Mouse (Mus musculus) stomach, embryonic 14.5 days (tissue): Measurements from ENCODE around the gene Galntl6. TPM values are rescaled to one million over a fixed set of nuclear protein-coding genes. Genes with fewer than 3 reads are reported as not detected.
A peak's percentile ranks its signal among the peaks of the same experiment; 100 is the strongest.
"Not testable (repeated sequence)": the region's sequence is repeated elsewhere in the genome, so short reads cannot be mapped to it uniquely, and the experiment has no call there.

Experiments
- ATAC-seq: fragments of 200-750 bp; cut with Nextera tagmentation; 2 replicates; pipeline ENCODE4 v1.8.0; 2017; ENCODE audit warnings: low read depth, moderate TSS enrichment; ENCODE audit not compliant: insufficient number of reproducible peaks, insufficient read depth, low FRiP score
- H3K27ac ChIP-seq: fragments of 300-500 bp; sonication (generic); 2 replicates; pipeline ENCODE4 v1.5.1; 2014; ENCODE audit warnings: mild to moderate bottlenecking, low read length, moderate library complexity, mixed read lengths
- H3K27me3 ChIP-seq: fragments of 300-500 bp; sonication (generic); 2 replicates; pipeline ENCODE4 v1.6.1; 2014; ENCODE audit warnings: low read length, control low read depth, mixed read lengths; ENCODE audit not compliant: control insufficient read depth, insufficient read depth
- H3K36me3 ChIP-seq: fragments of 300-500 bp; sonication (generic); 2 replicates; pipeline ENCODE4 v1.6.1; 2014; ENCODE audit warnings: mild to moderate bottlenecking, control low read depth, low read length, moderate library complexity, mixed read lengths; ENCODE audit not compliant: control insufficient read depth, insufficient read depth
- H3K4me1 ChIP-seq: fragments of 300-500 bp; sonication (generic); 2 replicates; pipeline ENCODE4 v1.6.1; 2014; ENCODE audit warnings: low read length, control low read depth, mixed read lengths; ENCODE audit not compliant: control insufficient read depth, insufficient read depth
- H3K4me2 ChIP-seq: fragments of 300-500 bp; sonication (generic); replicated peaks from 2 replicates; pipeline ENCODE4 v1.6.1; 2014; ENCODE audit warnings: low read depth, low read length, control low read depth
- H3K4me3 ChIP-seq: fragments of 300-500 bp; sonication (generic); 2 replicates; pipeline ENCODE4 v1.5.1; 2014; ENCODE audit warnings: low read depth, low read length, control low read depth
- H3K9ac ChIP-seq: fragments of 300-500 bp; sonication (generic); replicated peaks from 2 replicates; pipeline ENCODE4 v1.6.1; 2014; ENCODE audit warnings: low read depth, mild to moderate bottlenecking, control low read depth, low read length, moderate library complexity, mixed read lengths
- H3K9me3 ChIP-seq: fragments of 300-500 bp; sonication (generic); 2 replicates; pipeline ENCODE4 v1.6.1; 2016; ENCODE audit warnings: low read depth, low read length, control low read depth; ENCODE audit not compliant: control insufficient read depth
- WGBS: fragments of 180-500 bp; shearing (Covaris S2); extraction: QIAGEN DNeasy Blood & Tissue Kit; methylation state at CpG from one replicate; pipeline ENCODE4 v1.1.7; 2014; 5-methylcytosine and 5-hydroxymethylcytosine counted together
- polyA plus RNA-seq: library from polyadenylated mRNA; unstranded; fragments of >200 nt; fragmentation: Nextera tagmentation; extraction: Ambion mirVana; gene quantifications from 2 replicates; pipeline ENCODE4 v1.2.1, GENCODE M21; 2014

Gene Galntl6
- polyA plus RNA-seq, 1 experiment from 2014 or later: 1.6 TPM

GRCm38 (mm10) chr8:57766471-57767065 is 1145.9 kb downstream of the Galntl6 start:
- no peak overlapping the region for H3K4me3 ChIP-seq
- 43% methylated on average over 10 of the region's 10 CpGs for WGBS
- no peaks in the 10 kb centered on the region for H3K27me3 ChIP-seq
- H3K36me3 ChIP-seq: no peaks in the 10 kb centered on the region
- no peaks in the 10 kb centered on the region for H3K9me3 ChIP-seq
- H3K4me2 ChIP-seq: 0 out of 2 replicates have a peak overlapping the region, but pooled peaks have one; percentile 17
- H3K9ac ChIP-seq: no peak overlapping the region
- H3K27ac ChIP-seq: no peak overlapping the region
- ATAC-seq: no peak
- H3K4me1 ChIP-seq: no peaks in the 10 kb centered on the region

DNA sequence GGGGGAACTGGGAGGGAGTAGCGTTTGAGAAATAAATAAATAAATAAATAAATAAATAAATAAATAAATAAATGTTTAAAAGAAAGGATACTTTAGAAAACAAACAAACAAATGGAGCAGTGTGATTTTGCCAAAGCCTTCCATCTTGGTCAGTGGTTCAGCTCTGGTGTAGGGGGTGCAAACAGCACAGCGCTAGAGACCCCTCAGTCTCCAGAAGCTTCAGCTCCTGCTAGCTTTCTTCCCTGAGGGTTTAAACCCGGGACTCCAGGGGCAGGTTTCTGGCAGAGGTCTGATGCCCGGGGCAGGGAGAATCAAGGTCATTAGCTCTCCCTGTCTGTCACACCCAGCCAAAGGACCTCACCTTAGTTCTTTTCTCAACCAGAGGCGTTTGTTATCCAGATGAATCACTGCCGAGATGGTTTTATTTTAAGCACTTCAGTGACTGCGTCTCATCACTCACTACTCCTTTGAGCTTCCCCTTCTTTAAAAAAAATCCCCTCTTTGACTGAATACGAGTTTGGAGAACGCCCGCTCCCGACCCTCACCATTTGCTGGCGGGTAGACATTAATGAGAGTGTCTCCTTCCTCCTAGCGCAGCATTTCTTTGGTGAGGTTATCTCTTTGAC is 1146.6 kb downstream of the Galntl6 start:
- Histone ChIP-seq H3K9ac (no peak overlapping the region), H3K27ac (no peak overlapping the region), H3K9me3 (no peaks in the 10 kb centered on the region), H3K4me1 (no peaks in the 10 kb centered on the region), H3K4me3 (no peak overlapping the region), H3K36me3 (no peaks in the 10 kb centered on the region), H3K4me2 (0 out of 2 replicates have a peak overlapping the region, but pooled peaks have one; percentile 17), H3K27me3 (no peaks in the 10 kb centered on the region)
- 20% methylated on average over 13 of the region's 13 CpGs for WGBS
- no peak for ATAC-seq

- no peaks in the 10 kb centered on the region for H3K4me1 ChIP-seq
- no peak overlapping the region for H3K9ac ChIP-seq
- H3K4me2 ChIP-seq: no peak overlapping the region
- H3K9me3 ChIP-seq: no peaks in the 10 kb centered on the region
- H3K27me3 ChIP-seq: no peaks in the 10 kb centered on the region
- 90% methylated on average over 4 of the region's 4 CpGs for WGBS
- H3K27ac ChIP-seq: no peak overlapping the region
- no peak overlapping the region for H3K4me3 ChIP-seq
- H3K36me3 ChIP-seq: no peaks in the 10 kb centered on the region
- ATAC-seq: no peak
These were observed 1147.2 kb downstream of the Galntl6 start for GRCm38 (mm10) chr8:57765192-57765591.

DNA sequence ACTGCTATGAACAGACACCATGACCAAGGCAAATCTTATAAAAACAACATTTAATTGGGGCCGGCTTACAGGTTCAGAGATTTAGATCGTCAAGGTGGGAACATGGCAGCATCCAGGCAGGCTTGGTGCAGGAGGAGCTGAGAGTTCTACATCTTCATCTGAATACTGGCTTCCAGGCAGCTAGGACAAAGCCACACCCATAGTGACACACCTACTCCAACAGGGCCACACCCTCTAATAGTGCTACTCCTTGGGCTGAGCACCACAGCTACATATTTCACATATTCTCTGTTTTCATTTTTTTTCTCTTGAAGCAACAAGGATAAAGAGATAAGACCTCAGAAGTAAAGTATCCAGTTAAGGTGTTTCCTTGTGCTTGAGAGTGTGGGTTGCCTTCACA is 1149.8 kb downstream of the Galntl6 start:
- not testable (repeated sequence) for H3K27me3 ChIP-seq, H3K4me3 ChIP-seq, H3K4me2 ChIP-seq, H3K27ac ChIP-seq, H3K36me3 ChIP-seq, ATAC-seq, H3K9ac ChIP-seq, H3K9me3 ChIP-seq, H3K4me1 ChIP-seq
- WGBS: 76% methylated on average over 2 of the region's 2 CpGs

DNA sequence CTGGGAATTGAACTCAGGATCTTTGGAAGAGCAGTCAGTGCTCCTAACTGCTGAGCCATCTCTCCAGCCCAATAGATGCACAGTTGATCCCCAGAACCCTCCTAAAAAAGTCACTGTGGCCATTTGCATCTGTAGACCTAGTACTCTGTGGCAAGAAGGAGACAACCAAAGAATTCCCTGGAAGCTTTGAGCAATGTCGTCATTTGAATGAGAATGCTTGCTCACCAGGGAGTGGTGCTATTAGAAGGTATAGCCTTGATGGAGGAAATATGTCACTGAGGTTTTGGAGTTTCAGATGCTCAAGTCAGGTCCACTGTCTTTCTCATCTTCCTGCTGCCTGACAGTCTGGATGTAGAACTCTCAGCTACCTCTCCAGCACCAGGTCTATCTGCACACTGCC is 1151.5 kb downstream of the Galntl6 start:
- Histone ChIP-seq H3K27me3 (no peaks in the 10 kb centered on the region), H3K4me1 (no peaks in the 10 kb centered on the region), H3K4me2 (no peak overlapping the region), H3K4me3 (no peak overlapping the region), H3K9me3 (no peaks in the 10 kb centered on the region), H3K9ac (no peak overlapping the region), H3K36me3 (no peaks in the 10 kb centered on the region), H3K27ac (no peak overlapping the region)
- 77% methylated on average over 1 of the region's 1 CpGs for WGBS
- no peak for ATAC-seq

GRCm38 (mm10) chr8:57758857-57759256 is 1153.6 kb downstream of the Galntl6 start:
- H3K9me3 ChIP-seq: no peaks in the 10 kb centered on the region
- no peak overlapping the region for H3K4me2 ChIP-seq
- H3K36me3 ChIP-seq: no peaks in the 10 kb centered on the region
- H3K9ac ChIP-seq: no peak overlapping the region
- no peaks in the 10 kb centered on the region for H3K27me3 ChIP-seq
- H3K27ac ChIP-seq: no peak overlapping the region
- no peak for ATAC-seq
- no peak overlapping the region for H3K4me3 ChIP-seq
- H3K4me1 ChIP-seq: no peaks in the 10 kb centered on the region

GRCm38 (mm10) chr8:57757476-57757875 is 1155.0 kb downstream of the Galntl6 start:
- Histone ChIP-seq H3K9me3 (no peaks in the 10 kb centered on the region), H3K4me3 (no peak overlapping the region), H3K27ac (no peak overlapping the region), H3K4me2 (no peak overlapping the region), H3K4me1 (no peaks in the 10 kb centered on the region), H3K27me3 (no peaks in the 10 kb centered on the region), H3K9ac (no peak overlapping the region), H3K36me3 (no peaks in the 10 kb centered on the region)
- ATAC-seq: no peak

GRCm38 (mm10) chr8:57754066-57754465 is 1158.4 kb downstream of the Galntl6 start:
- Histone ChIP-seq H3K9ac (no peak overlapping the region), H3K4me3 (no peak overlapping the region), H3K4me1 (no peaks in the 10 kb centered on the region), H3K9me3 (no peaks in the 10 kb centered on the region), H3K27ac (no peak overlapping the region), H3K4me2 (no peak overlapping the region), H3K36me3 (no peaks in the 10 kb centered on the region), H3K27me3 (no peaks in the 10 kb centered on the region)
- 54% methylated on average over 6 of the region's 6 CpGs for WGBS
- no peak for ATAC-seq

DNA sequence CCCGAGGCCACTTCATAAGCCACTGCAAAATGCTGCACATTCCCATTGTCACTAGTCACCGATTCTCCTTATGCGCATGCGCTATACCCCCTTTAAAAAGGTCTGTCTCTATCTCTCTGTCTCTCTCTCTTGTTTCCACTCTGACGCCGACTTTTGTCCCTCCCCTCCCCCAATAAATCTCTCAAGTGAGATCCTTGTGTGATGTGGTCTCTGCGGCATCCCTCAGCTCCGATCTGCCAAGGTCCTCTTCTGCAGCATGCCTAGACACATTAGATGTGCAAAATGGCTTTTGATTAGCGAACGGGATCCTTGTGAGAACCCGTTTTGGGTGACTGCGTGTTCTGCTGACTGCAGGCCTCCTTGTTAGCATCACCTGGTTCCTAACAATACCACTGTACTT is 1168.8 kb downstream of the Galntl6 start:
- Histone ChIP-seq H3K27ac (no peak overlapping the region), H3K9ac (no peak overlapping the region), H3K27me3 (no peaks in the 10 kb centered on the region), H3K4me1 (no peaks in the 10 kb centered on the region), H3K4me2 (no peak overlapping the region), H3K9me3 (no peaks in the 10 kb centered on the region), H3K36me3 (no peaks in the 10 kb centered on the region), H3K4me3 (no peak overlapping the region)
- WGBS: 87% methylated on average over 12 of the region's 12 CpGs
- no peak for ATAC-seq
